Mouse (Mus musculus) left cerebral cortex, adult 2 months (tissue): Measurements from ENCODE around the gene Wif1. TPM values are rescaled to one million over a fixed set of nuclear protein-coding genes. Genes with fewer than 3 reads are reported as not detected.

Experiments used
- DNase-seq, 2 experiments: peaks; one replicate each; pipeline ENCODE4 v3.0.0; 2021 to 2022; ENCODE audit warnings: low spot score in 2 of 2, mixed read lengths in 1 of 2; ENCODE audit errors: extremely low spot score in 1 of 2
- H3K27ac ChIP-seq: fragments of 200-600 bp; 2 replicates; pipeline ENCODE4 v1.8.1; 2022
- H3K4me3 ChIP-seq: fragments of 200-600 bp; 2 replicates; pipeline ENCODE4 v1.8.1; 2022
- CTCF ChIP-seq: fragments of 200-600 bp; IDR thresholded peaks from 2 replicates; pipeline ENCODE4 v1.8.1; 2022; ENCODE audit warnings: antibody characterized with exemption, mild to moderate bottlenecking, moderate library complexity
- intact Hi-C: fragments of 180-260 bp; cut with DNase I; formaldehyde crosslinking; loops from one replicate; pipeline ENCODE4 v1.15.1; 2025
- long read RNA-seq, 2 experiments: library from polyadenylated mRNA; stranded (forward); transcript quantifications; one replicate each; pipeline ENCODE4 v2.0.0; 2021; ENCODE audit warnings: borderline mapping rate in 2 of 2
- total RNA-seq, 2 experiments: library from RNA; stranded (reverse); gene quantifications; 2 replicates each; pipeline ENCODE4 v1.2.3; 2021

Wif1 gene
- 1 to 10 TPM; 1.4 to 1.7 TPM for total RNA-seq
- long read RNA-seq, experiment 1, partial matches to known transcripts: 0 of 1 reads
- long read RNA-seq, experiment 1, other reads (novel, unspliced or antisense): 0 of 1 reads
- long read RNA-seq, experiment 2, partial matches to known transcripts: 0 of 1 reads
- long read RNA-seq, experiment 2, other reads (novel, unspliced or antisense): 0 of 1 reads

- peak; percentile 89 for TF ChIP-seq CTCF
- H3K27ac ChIP-seq: no peak within 1 kb of the TSS
Measured at GRCm38 (mm10) chr10:121033826-121034568, at the start of gene Wif1. Gene Wif1 (plus strand): TSS chr10:121033960.

GRCm38 (mm10) chr10:121002135-121002534 is 31.6 kb upstream of the Wif1 start:
- TF ChIP-seq CTCF: no peak
- Histone ChIP-seq H3K27ac (no peak overlapping the region), H3K4me3 (no peak overlapping the region)
- no peak for DNase-seq
- intact Hi-C loops: no loop called here

More at GRCm38 (mm10) chr10:121033826-121034568, at the start of gene Wif1:
- DNase-seq: peak; percentile 62 to 72
- peak within 1 kb of the TSS; percentile 47 for H3K4me3 ChIP-seq
- intact Hi-C loops: loop anchor here (1.0 to 10.0 kb wide), 4 partner anchors 55 to 291 kb away; partner anchors contain the start of gene Lemd3

GRCm38 (mm10) chr10:121011496-121011895 is 22.3 kb upstream of the Wif1 start:
- Histone ChIP-seq H3K27ac (no peak overlapping the region), H3K4me3 (no peak overlapping the region)
- intact Hi-C loops: no loop called here
- TF ChIP-seq CTCF: no peak
- no peak for DNase-seq

GRCm38 (mm10) chr10:121016291-121016690 is 17.5 kb upstream of the Wif1 start:
- no peak for TF ChIP-seq CTCF
- intact Hi-C loops: no loop called here

GRCm38 (mm10) chr10:121016711-121017503 is 16.9 kb upstream of the Wif1 start:
- intact Hi-C loops: no loop called here
- H3K27ac ChIP-seq: no peak overlapping the region
- no peak for DNase-seq
- H3K4me3 ChIP-seq: no peak overlapping the region
- no peak for TF ChIP-seq CTCF

More at GRCm38 (mm10) chr10:121016291-121016690, 17.5 kb upstream of the Wif1 start:
- DNase-seq: no peak
- Histone ChIP-seq H3K27ac (no peak overlapping the region), H3K4me3 (no peak overlapping the region)

- no peak for DNase-seq
- Histone ChIP-seq H3K27ac (no peak overlapping the region), H3K4me3 (no peak overlapping the region)
- intact Hi-C loops: no loop called here
- TF ChIP-seq CTCF: no peak
Measured at GRCm38 (mm10) chr10:121022951-121023350, 10.8 kb upstream of the Wif1 start.

GRCm38 (mm10) chr10:121031802-121032201 is 2.0 kb upstream of the Wif1 start:
- DNase-seq: peak; percentile 24 to 26

GRCm38 (mm10) chr10:121033128-121033791 is 500 bp upstream of the Wif1 start:
- no peak for TF ChIP-seq CTCF
- intact Hi-C loops: loop anchor here (1.0 to 10.0 kb wide), 4 partner anchors 54 to 292 kb away; partner anchors contain the start of gene Lemd3
- H3K27ac ChIP-seq: no peak overlapping the region
- DNase-seq: peak; percentile 33 to 35
- H3K4me3 ChIP-seq: peak overlapping the region; percentile 47

More at GRCm38 (mm10) chr10:121031802-121032201, 2.0 kb upstream of the Wif1 start:
- peak; percentile 61 for TF ChIP-seq CTCF
- H3K4me3 ChIP-seq: no peak overlapping the region
- H3K27ac ChIP-seq: no peak overlapping the region
- intact Hi-C loops: loop anchor here (2.0 to 10.0 kb wide), 3 partner anchors 53 to 293 kb away; partner anchors contain the start of gene Lemd3

GRCm38 (mm10) chr10:121034569-121034947 is 798 bp downstream of the Wif1 start:
- DNase-seq: no peak
- intact Hi-C loops: loop anchor here (10.0 kb wide), 1 partner anchor 290 kb away; no protein-coding TSS in a partner anchor
- TF ChIP-seq CTCF: no peak
- peak overlapping the region; percentile 47; the same call in 1 of the 2 replicates for H3K4me3 ChIP-seq
- H3K27ac ChIP-seq: no peak overlapping the region

- intact Hi-C loops: loop anchor here (10.0 kb wide), 1 partner anchor 286 kb away; no protein-coding TSS in a partner anchor
- DNase-seq: no peak
- H3K4me3 ChIP-seq: no peak overlapping the region
- TF ChIP-seq CTCF: no peak
- H3K27ac ChIP-seq: no peak overlapping the region
Measured at GRCm38 (mm10) chr10:121038556-121039284, 5.0 kb downstream of the Wif1 start.
